Mouse (Mus musculus) intestine, embryonic 14.5 days (tissue): Measurements from ENCODE around the gene Snw1. TPM values are rescaled to one million over a fixed set of nuclear protein-coding genes. Genes with fewer than 3 reads are reported as not detected.
"Not testable (repeated sequence)": the region's sequence is repeated elsewhere in the genome, so short reads cannot be mapped to it uniquely, and the experiment has no call there.

ENCODE experiments used
- ATAC-seq: fragments of 200-750 bp; cut with Nextera tagmentation; replicated peaks from 2 replicates; pipeline ENCODE4 v1.8.0; 2017; ENCODE audit warnings: low read depth, moderate number of reproducible peaks, moderate TSS enrichment, moderate library complexity; ENCODE audit not compliant: low FRiP score, low TSS enrichment
- DNase-seq: peaks from one replicate; pipeline ENCODE4 v3.0.0-alpha.2; 2018; ENCODE audit warnings: low spot score
- H3K27ac ChIP-seq: fragments of 300-500 bp; sonication (generic); 2 replicates; pipeline ENCODE4 v1.5.1; 2014; ENCODE audit warnings: low read depth, mild to moderate bottlenecking, control low read depth
- H3K27me3 ChIP-seq: fragments of 300-500 bp; sonication (generic); replicated peaks from 2 replicates; pipeline ENCODE4 v1.6.1; 2014; ENCODE audit warnings: low read length, control low read depth; ENCODE audit not compliant: control insufficient read depth, insufficient read depth
- H3K36me3 ChIP-seq: fragments of 300-500 bp; sonication (generic); 2 replicates; pipeline ENCODE4 v1.6.1; 2014; ENCODE audit warnings: low read length, control low read depth; ENCODE audit not compliant: control insufficient read depth, insufficient read depth
- H3K4me1 ChIP-seq: fragments of 300-500 bp; sonication (generic); replicated peaks from 2 replicates; pipeline ENCODE4 v1.6.1; 2014; ENCODE audit warnings: low read length, control low read depth, mixed read lengths; ENCODE audit not compliant: control insufficient read depth, insufficient read depth
- H3K4me2 ChIP-seq: fragments of 300-500 bp; sonication (generic); 2 replicates; pipeline ENCODE4 v1.6.1; 2014; ENCODE audit warnings: low read length
- H3K4me3 ChIP-seq: fragments of 300-500 bp; sonication (generic); 2 replicates; pipeline ENCODE4 v1.5.1; 2014; ENCODE audit warnings: low read depth, low read length, control low read depth, mixed read lengths
- H3K9ac ChIP-seq: fragments of 300-500 bp; sonication (generic); 2 replicates; pipeline ENCODE4 v1.6.1; 2014; ENCODE audit warnings: mild to moderate bottlenecking, low read length
- H3K9me3 ChIP-seq: fragments of 300-500 bp; sonication (generic); 2 replicates; pipeline ENCODE4 v1.6.1; 2016; ENCODE audit warnings: low read length, control low read depth; ENCODE audit not compliant: control insufficient read depth
- WGBS: fragments of 180-500 bp; shearing (Covaris S2); extraction: QIAGEN DNeasy Blood & Tissue Kit; methylation state at CpG from one replicate; pipeline ENCODE4 v1.1.7; 2014; 5-methylcytosine and 5-hydroxymethylcytosine counted together
- polyA plus RNA-seq: library from polyadenylated mRNA; unstranded; fragments of >200 nt; fragmentation: Nextera tagmentation; extraction: Ambion mirVana; gene quantifications from 2 replicates; pipeline ENCODE4 v1.2.1, GENCODE M21; 2014

Gene Snw1
- 121 and 142 TPM in 2 replicates for polyA plus RNA-seq

DNA sequence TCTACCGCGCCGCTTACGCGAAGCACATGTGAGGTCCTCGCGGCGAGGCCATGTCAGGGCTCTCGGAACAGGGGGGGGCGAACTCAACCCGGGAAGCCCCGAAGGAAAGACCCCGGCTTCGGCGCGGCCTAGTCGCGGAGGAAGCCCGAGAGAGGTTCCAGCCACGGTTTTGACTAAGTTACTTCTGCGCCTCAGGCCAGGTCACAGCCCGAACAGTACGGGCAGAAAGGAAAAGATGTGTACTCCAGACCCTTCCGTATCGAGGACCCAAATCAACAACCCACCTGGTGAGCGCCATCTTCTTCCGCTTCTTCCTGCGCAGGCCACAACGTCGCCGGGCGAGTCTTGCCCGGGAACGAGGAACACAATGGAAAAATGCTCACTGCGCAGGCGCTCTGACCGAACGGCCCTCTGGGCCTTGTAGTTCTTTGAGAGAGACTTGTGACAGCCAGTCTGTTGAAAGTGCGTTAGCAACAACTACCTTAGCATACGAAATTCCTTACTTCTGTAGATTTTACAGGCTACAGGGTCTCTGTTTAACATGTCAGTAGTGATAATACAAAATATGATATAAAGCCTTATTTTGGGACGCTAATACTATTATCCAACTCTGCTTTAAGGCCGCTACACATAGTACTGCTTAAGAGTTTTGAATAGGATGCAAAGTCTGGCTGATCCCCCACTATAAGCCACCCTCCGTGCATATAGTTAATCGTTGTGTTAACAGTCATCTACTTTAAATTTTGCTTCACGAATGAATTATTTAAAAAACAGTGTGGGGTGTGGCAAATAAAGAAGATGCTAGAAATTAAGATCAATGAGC, at the start of gene Snw1:
Gene Snw1, minus strand, starts transcription at position 311 of the 823 bp plus-strand sequence.
- Histone ChIP-seq H3K27ac (peak within 1 kb of the TSS; percentile 83), H3K4me3 (peak within 1 kb of the TSS; percentile 84), H3K4me2 (peak within 1 kb of the TSS; percentile 79), H3K4me1 (peaks cover 7% of the 10 kb centered on the region), H3K27me3 (no peaks in the 10 kb centered on the region), H3K9ac (peak within 1 kb of the TSS; percentile 97), H3K9me3 (no peaks in the 10 kb centered on the region), H3K36me3 (peaks cover 18% of the 10 kb centered on the region)
- DNase-seq (peak; percentile 94), ATAC-seq (peak; percentile 92)
- 3% methylated on average over 45 of the region's 45 CpGs for WGBS

DNA sequence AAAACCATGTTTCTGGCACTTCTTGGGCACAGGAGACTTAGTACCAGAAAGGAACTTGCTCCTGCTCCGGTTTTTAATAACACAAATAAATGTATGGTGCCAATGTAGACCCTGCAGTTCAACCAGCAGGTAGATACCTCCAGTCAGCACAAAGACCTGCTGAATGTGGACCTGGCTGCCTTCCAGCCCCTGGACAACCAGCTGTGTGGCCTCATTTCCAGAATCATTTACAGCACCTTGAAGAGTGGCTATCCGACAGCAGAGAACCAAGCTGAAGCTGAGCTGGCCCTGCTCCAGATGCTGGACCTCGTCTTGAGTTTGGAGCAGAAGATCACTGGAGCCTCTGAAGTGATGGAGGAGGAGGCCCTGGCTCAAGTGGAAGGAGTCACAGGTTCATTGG, 47.5 kb upstream of the Snw1 start:
- not testable (repeated sequence) for H3K4me3 ChIP-seq

DNA sequence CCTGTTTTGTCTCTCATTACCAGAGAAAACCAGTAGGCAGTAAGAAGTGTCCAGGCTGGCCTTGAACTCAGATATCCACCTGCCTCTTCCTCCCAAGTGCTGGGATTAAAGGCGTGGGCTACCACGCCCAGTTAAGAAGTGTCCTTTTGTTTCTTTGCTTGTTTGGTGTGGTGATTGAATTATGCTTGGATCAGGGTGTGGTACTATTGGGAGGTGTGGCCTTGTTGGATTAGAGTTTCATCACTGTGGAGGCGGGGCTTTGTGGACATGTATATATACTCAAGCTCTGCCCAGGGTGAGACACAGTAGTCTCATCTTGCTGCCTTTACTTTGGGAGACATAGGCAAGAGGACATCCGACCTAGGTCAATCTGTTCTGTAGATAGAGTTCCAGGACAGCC, 41.9 kb upstream of the Snw1 start, which contains the start of gene Gm8300:
Gene Gm8300, plus strand, starts transcription at position 301 of the 400 bp plus-strand sequence.
- H3K27me3 ChIP-seq, DNase-seq, H3K9me3 ChIP-seq, H3K4me1 ChIP-seq, H3K4me3 ChIP-seq, H3K9ac ChIP-seq, H3K27ac ChIP-seq, ATAC-seq, H3K36me3 ChIP-seq, H3K4me2 ChIP-seq: not testable (repeated sequence)
- WGBS, result 88% methylated on average over 4 of the region's 4 CpGs

More for the DNA sequence above, 47.5 kb upstream of the Snw1 start:
- not testable (repeated sequence) for H3K27me3 ChIP-seq, H3K9ac ChIP-seq, ATAC-seq, H3K27ac ChIP-seq, H3K36me3 ChIP-seq, H3K4me2 ChIP-seq, H3K9me3 ChIP-seq, DNase-seq, H3K4me1 ChIP-seq
- 70% methylated on average over 3 of the region's 3 CpGs for WGBS

DNA sequence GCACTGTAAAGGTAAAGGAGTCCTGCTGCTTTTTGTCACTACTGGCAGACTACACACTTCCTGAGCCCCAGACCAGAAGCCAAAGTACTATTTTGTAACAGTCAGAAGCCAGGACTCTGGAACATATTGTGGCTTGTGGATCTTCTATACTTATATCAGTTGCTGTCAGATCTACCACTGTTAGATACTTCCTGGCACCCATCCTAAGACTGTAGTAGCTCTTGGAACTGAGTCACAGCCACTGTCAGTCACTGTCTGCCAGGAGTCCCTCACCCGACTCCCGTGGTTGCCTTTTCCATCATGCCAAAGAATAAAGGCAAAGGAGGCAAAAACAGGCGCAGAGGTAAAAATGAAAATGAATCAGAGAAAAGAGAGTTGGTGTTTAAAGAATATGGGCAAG, 22.3 kb upstream of the Snw1 start, which contains the start of gene Gm5788:
Gene Gm5788, plus strand, starts transcription at position 301 of the 400 bp plus-strand sequence.
- WGBS, result 100% methylated on average over 3 of the region's 3 CpGs
- H3K4me3 ChIP-seq, result not testable (repeated sequence)

DNA sequence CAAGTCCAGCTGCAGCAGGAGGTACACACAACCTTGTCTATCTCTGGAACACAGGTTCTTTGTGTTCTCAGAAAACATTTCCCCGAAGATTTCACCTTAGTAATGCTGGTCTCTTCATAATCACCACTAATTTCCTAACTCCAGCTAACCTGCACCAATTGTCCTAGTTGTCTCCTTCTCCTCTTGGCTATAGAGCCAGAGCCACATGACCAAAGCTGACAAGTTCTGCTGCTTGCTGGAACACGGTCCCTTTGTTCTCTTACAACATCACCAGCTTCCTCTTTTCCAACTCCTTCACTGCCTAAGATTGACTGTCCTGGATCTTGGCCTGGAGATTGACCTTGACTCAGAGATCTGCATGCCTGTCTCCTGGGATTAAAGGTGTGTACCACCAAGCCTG, 16.6 kb upstream of the Snw1 start:
- H3K27ac ChIP-seq, ATAC-seq, H3K36me3 ChIP-seq, H3K4me2 ChIP-seq, H3K27me3 ChIP-seq, H3K4me1 ChIP-seq, H3K9ac ChIP-seq, DNase-seq, H3K4me3 ChIP-seq, H3K9me3 ChIP-seq: not testable (repeated sequence)
- 78% methylated on average over 2 of the region's 2 CpGs for WGBS

More for the DNA sequence above, 22.3 kb upstream of the Snw1 start, which contains the start of gene Gm5788:
- H3K27ac ChIP-seq, H3K9ac ChIP-seq, H3K4me1 ChIP-seq, DNase-seq, H3K27me3 ChIP-seq, H3K4me2 ChIP-seq, H3K9me3 ChIP-seq, ATAC-seq, H3K36me3 ChIP-seq: not testable (repeated sequence)

DNA sequence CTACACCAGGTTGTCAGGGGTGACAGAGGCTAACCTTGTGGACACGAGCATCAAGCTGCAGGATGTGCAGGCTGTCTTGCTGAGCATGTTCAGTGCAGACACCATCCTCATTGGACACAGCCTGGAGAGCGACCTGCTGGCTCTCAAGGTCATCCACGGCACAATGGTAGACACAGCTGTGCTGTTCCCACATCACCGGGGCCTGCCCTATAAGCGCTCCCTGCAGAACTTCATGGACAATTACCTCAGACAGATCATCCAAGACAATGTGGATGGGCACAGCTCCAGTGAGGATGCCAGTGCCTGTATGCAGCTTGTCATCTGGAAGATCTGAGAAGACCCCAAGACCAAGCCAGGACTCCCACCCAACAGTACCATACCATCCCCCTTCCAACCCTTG, 10.4 kb upstream of the Snw1 start:
- ATAC-seq, result not testable (repeated sequence)

DNA sequence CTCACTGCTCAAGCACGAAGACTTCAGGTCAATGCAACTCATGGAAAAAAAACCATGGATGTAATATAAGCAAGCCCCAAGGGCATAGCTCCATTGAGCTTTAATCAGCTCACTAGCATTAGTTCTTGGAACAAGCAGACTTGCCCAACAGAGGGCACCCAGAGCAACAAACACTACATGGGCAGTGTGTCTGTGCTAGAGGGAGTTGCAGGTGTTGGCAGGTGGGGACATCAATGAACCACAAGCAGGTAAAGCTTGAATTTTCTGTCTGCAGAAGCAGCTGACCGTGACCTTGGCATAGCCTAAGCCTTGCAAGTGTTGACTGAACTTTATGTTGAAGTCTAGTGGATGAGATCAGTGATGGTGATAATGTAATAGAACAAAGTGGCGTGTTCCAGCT, 2.7 kb upstream of the Snw1 start:
- H3K4me1 ChIP-seq, result peaks cover 7% of the 10 kb centered on the region
- no peak for ATAC-seq
- no peak overlapping the region for H3K4me3 ChIP-seq
- H3K27me3 ChIP-seq, result no peaks in the 10 kb centered on the region
- H3K36me3 ChIP-seq, result 0 out of 2 replicates have a peak, but pooled peaks cover 4% of the 10 kb centered on the region
- WGBS, result 78% methylated on average over 3 of the region's 3 CpGs
- no peaks in the 10 kb centered on the region for H3K9me3 ChIP-seq
- no peak overlapping the region for H3K9ac ChIP-seq
- no peak for DNase-seq
- H3K4me2 ChIP-seq, result no peak overlapping the region
- no peak overlapping the region for H3K27ac ChIP-seq

More for the DNA sequence above, 10.4 kb upstream of the Snw1 start:
- H3K27me3 ChIP-seq, H3K27ac ChIP-seq, H3K4me3 ChIP-seq, H3K9ac ChIP-seq, H3K36me3 ChIP-seq, H3K4me1 ChIP-seq, H3K9me3 ChIP-seq, H3K4me2 ChIP-seq, DNase-seq: not testable (repeated sequence)
- 90% methylated on average over 5 of the region's 5 CpGs for WGBS

DNA sequence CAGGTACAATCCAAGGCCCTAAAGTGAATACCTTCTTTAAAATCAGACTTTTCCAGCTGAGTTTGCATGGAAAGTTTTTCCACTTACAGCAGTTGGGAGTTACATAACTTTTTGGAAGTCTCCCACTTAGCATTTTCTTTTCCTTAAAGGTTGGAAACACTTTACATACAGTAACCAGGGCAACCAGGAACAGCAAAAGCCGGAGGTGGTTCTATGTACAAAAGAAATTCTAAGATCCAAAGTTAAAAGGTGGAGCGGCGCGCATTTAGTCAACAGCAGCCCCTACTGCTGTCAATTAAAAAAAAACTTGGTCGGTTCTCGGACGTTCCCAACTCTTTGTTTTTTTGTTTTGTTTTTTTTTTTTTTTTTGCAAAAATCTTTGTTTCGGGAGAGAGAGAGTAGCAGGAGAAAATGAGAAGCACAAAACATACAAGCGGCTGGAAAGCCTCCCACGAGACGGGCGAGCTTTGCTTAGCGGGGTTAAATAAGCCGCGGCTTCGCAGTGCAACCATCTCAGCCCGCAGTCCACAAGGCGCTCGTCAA, 582 bp downstream of the Snw1 start:
- WGBS, result under 1% methylated on average over 19 of the region's 19 CpGs
- ATAC-seq (no peak), DNase-seq (no peak)
- Histone ChIP-seq H3K27me3 (no peaks in the 10 kb centered on the region), H3K27ac (peak overlapping the region; percentile 83), H3K9me3 (no peaks in the 10 kb centered on the region), H3K9ac (peak overlapping the region; percentile 97), H3K36me3 (peaks cover 25% of the 10 kb centered on the region), H3K4me2 (peak overlapping the region; percentile 79), H3K4me1 (peaks cover 7% of the 10 kb centered on the region), H3K4me3 (peak overlapping the region; percentile 84)
